Mouse (Mus musculus) CH12.LX (cell line): Measurements from ENCODE around the gene Dnah5.

ENCODE experiments used
- CTCF ChIP-seq, 2 experiments: IDR thresholded peaks in 1 of 2; conservative IDR thresholded peaks in 1 of 2; 2 replicates each; pipeline ENCODE4 v1.5.1; 2011 to 2012; ENCODE audit warnings: low read depth in 2 of 2, low read length in 2 of 2, improper control_type of control experiment in 1 of 2, inconsistent platforms in 1 of 2, mild to moderate bottlenecking in 1 of 2, moderate library complexity in 1 of 2
- E2F4 ChIP-seq: IDR thresholded peaks from 2 replicates; pipeline ENCODE4 v1.6.1; 2011; ENCODE audit warnings: low read depth, low read length, improper control_type of control experiment; ENCODE audit not compliant: insufficient replicate concordance
- EP300 ChIP-seq: IDR thresholded peaks from 2 replicates; pipeline ENCODE4 v1.6.1; 2011; ENCODE audit warnings: low read length, improper control_type of control experiment
- ETS1 ChIP-seq: conservative IDR thresholded peaks from 2 replicates; pipeline ENCODE4 v1.6.1; 2012; ENCODE audit warnings: low read depth, mild to moderate bottlenecking, inconsistent platforms, low read length, improper control_type of control experiment, moderate library complexity
- GABPA ChIP-seq: IDR thresholded peaks from 2 replicates; pipeline ENCODE4 v1.6.1; 2012; ENCODE audit warnings: low read depth, low read length, improper control_type of control experiment, inconsistent platforms; ENCODE audit not compliant: insufficient replicate concordance
- MAFK ChIP-seq: IDR thresholded peaks from 2 replicates; pipeline ENCODE4 v1.6.1; 2011; ENCODE audit warnings: low read length, improper control_type of control experiment; ENCODE audit not compliant: insufficient replicate concordance
- NELFE ChIP-seq: IDR thresholded peaks from 2 replicates; pipeline ENCODE4 v1.6.1; 2011; ENCODE audit warnings: low read depth, low read length, improper control_type of control experiment
- POLR2A ChIP-seq: IDR thresholded peaks from 2 replicates; pipeline ENCODE4 v1.6.1; 2011; ENCODE audit warnings: low read depth, mild to moderate bottlenecking, improper control_type of control experiment, low read length
- SIN3A ChIP-seq: IDR thresholded peaks from 2 replicates; pipeline ENCODE4 v1.6.1; 2012; ENCODE audit warnings: low read length, improper control_type of control experiment, inconsistent platforms
- USF2 ChIP-seq: conservative IDR thresholded peaks from 2 replicates; pipeline ENCODE4 v1.6.1; 2011; ENCODE audit warnings: low read depth, low read length, improper control_type of control experiment
- ZKSCAN1 ChIP-seq: IDR thresholded peaks from 2 replicates; pipeline ENCODE4 v1.6.1; 2012; ENCODE audit warnings: low read depth, inconsistent platforms, low read length, improper control_type of control experiment, borderline replicate concordance

- TF ChIP-seq E2F4 (no peak), CTCF (conservative IDR thresholded peaks at IDR 0.05 in 1 of 2, IDR thresholded peaks at IDR 0.05 in 1 of 2; ENCODE audit: low read depth in 2 of 2, low read length in 2 of 2) (no peak), USF2 (no peak), SIN3A (no peak), GABPA (no peak), POLR2A (no peak), NELFE (no peak), EP300 (no peak), ZKSCAN1 (no peak), ETS1 (no peak), MAFK (no peak)
These were observed 12.8 kb downstream of the Dnah5 start for GRCm38 (mm10) chr15:28216358-28216757.
